In the genomic region with DNA sequence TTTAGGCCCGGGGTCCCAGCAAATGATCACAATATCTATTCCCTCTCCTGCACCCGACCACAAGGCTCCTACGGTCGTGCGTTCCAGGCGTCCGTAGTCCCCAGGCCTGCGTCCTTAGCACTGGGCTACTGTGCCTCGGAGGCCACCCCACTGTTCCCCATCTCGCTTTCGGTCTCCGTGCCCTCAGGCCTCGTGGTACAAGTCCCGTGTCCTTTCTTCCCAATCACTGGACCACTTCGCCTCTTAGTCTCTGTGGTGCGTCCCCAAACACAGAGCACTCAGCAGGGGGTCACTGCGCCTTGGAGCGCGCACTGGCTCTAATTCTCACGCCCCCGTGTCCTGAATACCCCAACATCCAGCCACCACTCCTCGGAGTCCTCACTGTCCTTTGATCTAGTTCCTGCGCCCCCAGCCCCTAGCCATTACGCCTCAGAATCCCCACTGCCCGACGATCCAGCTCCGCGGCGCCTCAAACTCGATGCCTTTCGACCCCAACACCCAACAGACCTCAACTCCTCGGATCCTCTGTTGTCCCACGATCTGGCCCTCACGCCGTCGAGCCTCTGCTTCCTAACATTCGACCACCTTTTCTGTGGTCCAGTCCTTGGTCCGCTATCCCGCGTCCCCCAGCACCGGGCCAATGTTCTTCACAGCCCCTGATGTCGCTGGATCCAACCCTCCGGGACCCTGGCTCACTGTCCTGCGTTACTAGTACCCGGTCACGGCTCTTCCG, we compare ENCODE assay signal across 8 mouse cellular contexts. TPM values are rescaled to one million over a fixed set of nuclear protein-coding genes. Genes with fewer than 3 reads are reported as not detected.
DNase-seq lines count a peak whose midpoint lies in the region; ATAC-seq and TF ChIP-seq lines count a peak whose summit lies in the region.

No protein-coding gene starts in this region.

- TF ChIP-seq CTCF in hindbrain, postnatal 0 days (IDR thresholded peaks at IDR 0.05; ENCODE audit: low read depth), result no peak

- DNase-seq in liver, embryonic 11.5 days (ENCODE audit: low spot score), result no peak
- DNase-seq in liver, result no peak
- DNase-seq in forebrain, embryonic 10.5 days (ENCODE audit: extremely low spot score, low spot score), result peak; percentile 61
- peak; percentile 23 for DNase-seq in hindbrain, postnatal 0 days (ENCODE audit: low spot score)
- DNase-seq in frontal cortex, postnatal 25 days (ENCODE audit: low spot score in 2 of 2), result no peak
- no peak for DNase-seq in lung, postnatal 10 days

- H3K27ac ChIP-seq in liver, embryonic 11.5 days (ENCODE audit: low read depth, low read length), result no peak overlapping the region
- peak overlapping the region; percentile 82 for H3K27ac ChIP-seq in forebrain, embryonic 10.5 days
- peak overlapping the region; percentile 29; the same call in 1 of the 2 replicates for H3K27ac ChIP-seq in hindbrain, postnatal 0 days
- peak overlapping the region; percentile 30; the same call in 1 of the 2 replicates for H3K27ac ChIP-seq in neural tube, embryonic 13.5 days (replicated peaks)

- H3K36me3 ChIP-seq in liver, embryonic 11.5 days (ENCODE audit: control insufficient read depth, insufficient read depth, low read length), result no peaks in the 10 kb centered on the region
- H3K36me3 ChIP-seq in forebrain, embryonic 10.5 days (replicated peaks), result peaks cover 9% of the 10 kb centered on the region
- no peaks in the 10 kb centered on the region for H3K36me3 ChIP-seq in hindbrain, postnatal 0 days (ENCODE audit: insufficient read depth, low read length)
- H3K36me3 ChIP-seq in neural tube, embryonic 13.5 days, result no peaks in the 10 kb centered on the region

- H3K4me3 ChIP-seq in liver, embryonic 11.5 days (ENCODE audit: low read depth, low read length), result peak overlapping the region; percentile 51
- peak overlapping the region; percentile 59 for H3K4me3 ChIP-seq in forebrain, embryonic 10.5 days
- H3K4me3 ChIP-seq in hindbrain, postnatal 0 days (ENCODE audit: low read length), result peak overlapping the region; percentile 50
- H3K4me3 ChIP-seq in neural tube, embryonic 13.5 days, result peak overlapping the region; percentile 58

- ATAC-seq in liver, embryonic 11.5 days (replicated peaks; ENCODE audit: low FRiP score), result no peak
- ATAC-seq in hindbrain, postnatal 0 days, result peak; percentile 48
- ATAC-seq in neural tube, embryonic 13.5 days (ENCODE audit: low read depth), result peak; percentile 48; the same call in 1 of the 2 replicates
- no peak for ATAC-seq in activated CD4-positive, CD25-positive, alpha-beta regulatory T cell, adult 4 months

- peaks cover 40% of the 10 kb centered on the region for H3K27me3 ChIP-seq in liver, embryonic 11.5 days (replicated peaks; ENCODE audit: control insufficient read depth, insufficient read depth, low read length)
- H3K27me3 ChIP-seq in forebrain, embryonic 10.5 days (ENCODE audit: poor library complexity, severe bottlenecking), result peaks cover 50% of the 10 kb centered on the region
- H3K27me3 ChIP-seq in hindbrain, postnatal 0 days (ENCODE audit: insufficient read depth, low read length), result no peaks in the 10 kb centered on the region
- peaks cover 40% of the 10 kb centered on the region for H3K27me3 ChIP-seq in neural tube, embryonic 13.5 days

- WGBS in liver, embryonic 11.5 days, result 4% methylated on average over 45 of the region's 47 CpGs
- WGBS in forebrain, embryonic 10.5 days, result under 1% methylated on average over 47 of the region's 47 CpGs
- WGBS in hindbrain, postnatal 0 days, result 1% methylated on average over 47 of the region's 47 CpGs
- 1% methylated on average over 47 of the region's 47 CpGs for WGBS in neural tube, embryonic 13.5 days

- peak overlapping the region; percentile 48; the same call in 1 of the 2 replicates for H3K9ac ChIP-seq in liver, embryonic 11.5 days (ENCODE audit: low read depth, low read length)
- H3K9ac ChIP-seq in hindbrain, postnatal 0 days (replicated peaks; ENCODE audit: low read length), result peak overlapping the region; percentile 52
- peak overlapping the region; percentile 84 for H3K9ac ChIP-seq in neural tube, embryonic 13.5 days

- peak overlapping the region; percentile 70 for H3K4me2 ChIP-seq in liver, embryonic 11.5 days
- peak overlapping the region; percentile 80 for H3K4me2 ChIP-seq in hindbrain, postnatal 0 days (ENCODE audit: low read depth, low read length)
- peak overlapping the region; percentile 83 for H3K4me2 ChIP-seq in neural tube, embryonic 13.5 days

- H3K4me1 ChIP-seq in liver, embryonic 11.5 days (replicated peaks; ENCODE audit: control insufficient read depth, insufficient read depth, low read length), result peaks cover 2% of the 10 kb centered on the region; the same call in 1 of the 2 replicates
- H3K4me1 ChIP-seq in forebrain, embryonic 10.5 days, result peaks cover 34% of the 10 kb centered on the region
- H3K4me1 ChIP-seq in hindbrain, postnatal 0 days (ENCODE audit: insufficient read depth, low read length), result no peaks in the 10 kb centered on the region
- peaks cover 32% of the 10 kb centered on the region for H3K4me1 ChIP-seq in neural tube, embryonic 13.5 days (replicated peaks)

- H3K9me3 ChIP-seq in liver, embryonic 11.5 days (ENCODE audit: control insufficient read depth, low read length), result no peaks in the 10 kb centered on the region
- no peaks in the 10 kb centered on the region for H3K9me3 ChIP-seq in forebrain, embryonic 10.5 days
- H3K9me3 ChIP-seq in hindbrain, postnatal 0 days (ENCODE audit: low read length), result no peaks in the 10 kb centered on the region
- no peaks in the 10 kb centered on the region for H3K9me3 ChIP-seq in neural tube, embryonic 13.5 days

RNA-seq across cellular contexts. Expression of gene Col26a1, which starts 0.8 kb away (rescaled TPM):
- polyA plus RNA-seq in liver, embryonic 11.5 days (2014; fragmentation: Nextera tagmentation; extraction: Ambion mirVana), result 9.1 and 9.8 TPM in 2 replicates
- 48.6 and 48.9 TPM in 2 replicates for polyA plus RNA-seq in forebrain, embryonic 10.5 days (2016; fragmentation: Nextera tagmentation; extraction: Ambion mirVana)
- total RNA-seq in hindbrain, postnatal 0 days (2014; rRNA removed), result 56.6 and 66.6 TPM in 2 replicates
- 34.7 and 35.6 TPM in 2 replicates for polyA plus RNA-seq in hindbrain, postnatal 0 days (2015; fragmentation: Nextera tagmentation; extraction: Ambion mirVana)
- 45.3 and 47.2 TPM in 2 replicates for polyA plus RNA-seq in neural tube, embryonic 13.5 days (2015; fragmentation: Nextera tagmentation; extraction: Ambion mirVana)
- polyA plus RNA-seq in activated CD4-positive, CD25-positive, alpha-beta regulatory T cell, adult 4 months (2017; shearing (Covaris generic)), result not detected

RNA-seq across cellular contexts. Expression of gene Ift22, which starts 25.7 kb away (rescaled TPM):
- 28.5 and 32.4 TPM in 2 replicates for polyA plus RNA-seq in liver, embryonic 11.5 days (2014; fragmentation: Nextera tagmentation; extraction: Ambion mirVana)
- 107 and 113 TPM in 2 replicates for polyA plus RNA-seq in forebrain, embryonic 10.5 days (2016; fragmentation: Nextera tagmentation; extraction: Ambion mirVana)
- 18.4 and 20.1 TPM in 2 replicates for total RNA-seq in hindbrain, postnatal 0 days (2014; rRNA removed)
- polyA plus RNA-seq in hindbrain, postnatal 0 days (2015; fragmentation: Nextera tagmentation; extraction: Ambion mirVana), result 119 and 123 TPM in 2 replicates
- polyA plus RNA-seq in neural tube, embryonic 13.5 days (2015; fragmentation: Nextera tagmentation; extraction: Ambion mirVana), result 112 and 124 TPM in 2 replicates
- polyA plus RNA-seq in activated CD4-positive, CD25-positive, alpha-beta regulatory T cell, adult 4 months (2017; shearing (Covaris generic)), result 1 to 10 TPM; 7.4 to 9.7 TPM

Comparison
In these comparisons a context has a peak if more than half of its experiments do, and no peak if none do; other contexts are left out.
1. ATAC-seq: peak in hindbrain, postnatal 0 days (single experiment) and neural tube, embryonic 13.5 days (single experiment); none in liver, embryonic 11.5 days (single experiment) and activated CD4-positive, CD25-positive, alpha-beta regulatory T cell, adult 4 months (single experiment).
2. DNase-seq: peak in forebrain, embryonic 10.5 days (single experiment) and hindbrain, postnatal 0 days (single experiment); none in liver, embryonic 11.5 days (single experiment), liver (single experiment), frontal cortex, postnatal 25 days (0 of 2) and lung, postnatal 10 days (single experiment).
3. Peak in every context shown above with its lines, with median percentiles within 50 percentile points of each other: H3K4me2 ChIP-seq, H3K4me3 ChIP-seq and H3K9ac ChIP-seq.